Mouse (Mus musculus) hindbrain, embryonic 14.5 days (tissue): ENCODE results near the gene Ankrd2. TPM values are rescaled to one million over a fixed set of nuclear protein-coding genes. Genes with fewer than 3 reads are reported as not detected.
A peak's percentile ranks its signal among the peaks of the same experiment; 100 is the strongest.

Experiments
- ATAC-seq: fragments of 200-750 bp; cut with Nextera tagmentation; 2 replicates; pipeline ENCODE4 v1.8.0; 2017; ENCODE audit warnings: moderate number of reproducible peaks, mild to moderate bottlenecking, moderate TSS enrichment, moderate library complexity; ENCODE audit not compliant: low FRiP score
- DNase-seq: peaks from one replicate; pipeline ENCODE4 v3.0.0-alpha.2; 2015; ENCODE audit warnings: low spot score
- H3K27ac ChIP-seq: fragments of 300-500 bp; sonication (generic); 2 replicates; pipeline ENCODE4 v1.5.1; 2014; ENCODE audit warnings: mild to moderate bottlenecking, moderate library complexity
- H3K27me3 ChIP-seq: fragments of 300-500 bp; sonication (generic); 2 replicates; pipeline ENCODE4 v1.6.1; 2014; ENCODE audit warnings: mild to moderate bottlenecking, low read length, mixed read lengths; ENCODE audit not compliant: control insufficient read depth, insufficient read depth
- H3K36me3 ChIP-seq: fragments of 300-500 bp; sonication (generic); replicated peaks from 2 replicates; pipeline ENCODE4 v1.6.1; 2014; ENCODE audit not compliant: control insufficient read depth, insufficient read depth
- H3K4me1 ChIP-seq: fragments of 300-500 bp; sonication (generic); replicated peaks from 2 replicates; pipeline ENCODE4 v1.6.1; 2014; ENCODE audit warnings: antibody characterized with exemption, low read length, mixed read lengths; ENCODE audit not compliant: control insufficient read depth, insufficient read depth
- H3K4me2 ChIP-seq: fragments of 300-500 bp; sonication (generic); replicated peaks from 2 replicates; pipeline ENCODE4 v1.6.1; 2014; ENCODE audit warnings: mild to moderate bottlenecking, moderate library complexity
- H3K4me3 ChIP-seq: fragments of 300-500 bp; sonication (generic); replicated peaks from 2 replicates; pipeline ENCODE4 v1.5.1; 2014; ENCODE audit warnings: mild to moderate bottlenecking, low read length
- H3K9ac ChIP-seq: fragments of 300-500 bp; sonication (generic); 2 replicates; pipeline ENCODE4 v1.6.1; 2014
- H3K9me3 ChIP-seq: fragments of 300-500 bp; sonication (generic); 2 replicates; pipeline ENCODE4 v1.6.1; 2016; ENCODE audit warnings: low read length; ENCODE audit not compliant: control insufficient read depth
- WGBS: fragments of 180-500 bp; shearing (Covaris S2); extraction: QIAGEN DNeasy Blood & Tissue Kit; methylation state at CpG from one replicate; pipeline ENCODE4 v1.1.7; 2014; 5-methylcytosine and 5-hydroxymethylcytosine counted together
- polyA plus RNA-seq: library from polyadenylated mRNA; unstranded; fragments of >200 nt; fragmentation: Nextera tagmentation; extraction: Ambion mirVana; gene quantifications from 2 replicates; pipeline ENCODE4 v1.2.1, GENCODE M21; 2014

Ankrd2 gene
- polyA plus RNA-seq, 1 experiment from 2014 or later = 1.2 TPM

GRCm38 (mm10) chr19:42061443-42061842, 25.6 kb downstream of the Ankrd2 start:
- no peak overlapping the region for H3K4me3 ChIP-seq
- ATAC-seq = no peak
- no peak overlapping the region for H3K27ac ChIP-seq
- no peak overlapping the region for H3K4me2 ChIP-seq
- H3K27me3 ChIP-seq = no peaks in the 10 kb centered on the region
- H3K4me1 ChIP-seq = no peaks in the 10 kb centered on the region
- no peak overlapping the region for H3K9ac ChIP-seq
- 90% methylated on average over 7 of the region's 7 CpGs for WGBS
- H3K36me3 ChIP-seq = no peaks in the 10 kb centered on the region
- no peaks in the 10 kb centered on the region for H3K9me3 ChIP-seq
- no peak for DNase-seq

GRCm38 (mm10) chr19:42068441-42069240, 32.8 kb downstream of the Ankrd2 start:
- WGBS = 83% methylated on average over 11 of the region's 11 CpGs
- H3K4me2 ChIP-seq = no peak overlapping the region
- H3K4me1 ChIP-seq = no peaks in the 10 kb centered on the region

GRCm38 (mm10) chr19:42069241-42069525, 33.4 kb downstream of the Ankrd2 start:
- Histone ChIP-seq H3K27ac (no peak overlapping the region), H3K4me1 (no peaks in the 10 kb centered on the region), H3K4me2 (no peak overlapping the region), H3K9me3 (no peaks in the 10 kb centered on the region), H3K36me3 (peaks cover 8% of the 10 kb centered on the region; the same call in 1 of the 2 replicates), H3K4me3 (no peak overlapping the region), H3K27me3 (no peaks in the 10 kb centered on the region), H3K9ac (no peak overlapping the region)
- ATAC-seq (no peak), DNase-seq (peak; percentile 41)
- WGBS = 59% methylated on average over 6 of the region's 6 CpGs

More at GRCm38 (mm10) chr19:42068441-42069240, 32.8 kb downstream of the Ankrd2 start:
- Histone ChIP-seq H3K4me3 (no peak overlapping the region), H3K36me3 (0 out of 2 replicates have a peak, but pooled peaks cover 2% of the 10 kb centered on the region), H3K27ac (no peak overlapping the region), H3K27me3 (no peaks in the 10 kb centered on the region), H3K9me3 (no peaks in the 10 kb centered on the region), H3K9ac (no peak overlapping the region)
- ATAC-seq (no peak), DNase-seq (no peak)

GRCm38 (mm10) chr19:42071221-42071620, 35.4 kb downstream of the Ankrd2 start:
- WGBS = 76% methylated on average over 7 of the region's 7 CpGs
- H3K27me3 ChIP-seq = no peaks in the 10 kb centered on the region
- H3K9ac ChIP-seq = no peak overlapping the region
- no peak overlapping the region for H3K27ac ChIP-seq
- DNase-seq (no peak), ATAC-seq (no peak)
- H3K36me3 ChIP-seq = peaks cover 28% of the 10 kb centered on the region
- H3K9me3 ChIP-seq = no peaks in the 10 kb centered on the region
- H3K4me3 ChIP-seq = no peak overlapping the region
- no peaks in the 10 kb centered on the region for H3K4me1 ChIP-seq
- H3K4me2 ChIP-seq = no peak overlapping the region

GRCm38 (mm10) chr19:42071886-42072608, 36.2 kb downstream of the Ankrd2 start:
- H3K27ac ChIP-seq = no peak overlapping the region
- ATAC-seq (no peak), DNase-seq (no peak)
- no peaks in the 10 kb centered on the region for H3K9me3 ChIP-seq
- no peaks in the 10 kb centered on the region for H3K4me1 ChIP-seq
- peaks cover 37% of the 10 kb centered on the region for H3K36me3 ChIP-seq
- no peak overlapping the region for H3K9ac ChIP-seq
- H3K27me3 ChIP-seq = no peaks in the 10 kb centered on the region
- 83% methylated on average over 15 of the region's 15 CpGs for WGBS
- H3K4me2 ChIP-seq = no peak overlapping the region
- H3K4me3 ChIP-seq = no peak overlapping the region

GRCm38 (mm10) chr19:42072802-42073201, 37.0 kb downstream of the Ankrd2 start:
- Histone ChIP-seq H3K4me1 (no peaks in the 10 kb centered on the region), H3K27me3 (no peaks in the 10 kb centered on the region), H3K9me3 (no peaks in the 10 kb centered on the region), H3K4me3 (no peak overlapping the region), H3K36me3 (peaks cover 40% of the 10 kb centered on the region), H3K9ac (no peak overlapping the region), H3K4me2 (no peak overlapping the region), H3K27ac (no peak overlapping the region)
- DNase-seq (no peak), ATAC-seq (no peak)
- WGBS = 88% methylated on average over 7 of the region's 7 CpGs

GRCm38 (mm10) chr19:42075051-42075450, 39.3 kb downstream of the Ankrd2 start:
- 85% methylated on average over 2 of the region's 2 CpGs for WGBS
- Histone ChIP-seq H3K27me3 (no peaks in the 10 kb centered on the region), H3K27ac (no peak overlapping the region), H3K4me1 (no peaks in the 10 kb centered on the region), H3K36me3 (peaks cover 48% of the 10 kb centered on the region), H3K9ac (no peak overlapping the region), H3K9me3 (no peaks in the 10 kb centered on the region), H3K4me3 (no peak overlapping the region), H3K4me2 (no peak overlapping the region)
- DNase-seq = no peak
- no peak for ATAC-seq

GRCm38 (mm10) chr19:42075992-42076391, 40.2 kb downstream of the Ankrd2 start:
- Histone ChIP-seq H3K4me3 (no peak overlapping the region), H3K27ac (no peak overlapping the region), H3K36me3 (peaks cover 48% of the 10 kb centered on the region), H3K4me1 (no peaks in the 10 kb centered on the region), H3K27me3 (no peaks in the 10 kb centered on the region), H3K9ac (no peak overlapping the region), H3K9me3 (no peaks in the 10 kb centered on the region), H3K4me2 (no peak overlapping the region)
- 88% methylated on average over 16 of the region's 16 CpGs for WGBS
- no peak for ATAC-seq
- no peak for DNase-seq

- ATAC-seq = no peak
- Histone ChIP-seq H3K9me3 (no peaks in the 10 kb centered on the region), H3K27me3 (no peaks in the 10 kb centered on the region), H3K27ac (no peak overlapping the region), H3K36me3 (peaks cover 46% of the 10 kb centered on the region), H3K4me1 (no peaks in the 10 kb centered on the region), H3K4me3 (no peak overlapping the region), H3K4me2 (no peak overlapping the region), H3K9ac (no peak overlapping the region)
- 92% methylated on average over 8 of the region's 8 CpGs for WGBS
- no peak for DNase-seq
These were observed 42.8 kb downstream of the Ankrd2 start for GRCm38 (mm10) chr19:42078566-42078965.
